Mouse (Mus musculus) heart, embryonic 14.5 days (tissue): ENCODE measurements around the gene Ptprr. TPM values are rescaled to one million over a fixed set of nuclear protein-coding genes. Genes with fewer than 3 reads are reported as not detected.

Experiments used
- ATAC-seq: fragments of 200-750 bp; cut with Nextera tagmentation; 2 replicates; pipeline ENCODE4 v1.8.0; 2017; ENCODE audit warnings: low read depth, moderate TSS enrichment; ENCODE audit not compliant: insufficient number of reproducible peaks, insufficient read depth, low FRiP score
- H3K27ac ChIP-seq, 2 experiments: fragments of 200-500 bp in 1 of 2; fragments of 300-500 bp in 1 of 2; sonication (generic) in 1 of 2; replicated peaks in 1 of 2; 2 replicates each; pipeline ENCODE4 v1.5.1; 2012 to 2014; ENCODE audit warnings: low read depth in 2 of 2, low read length in 2 of 2, control low read depth in 1 of 2, mild to moderate bottlenecking in 1 of 2, mixed read lengths in 1 of 2; ENCODE audit not compliant: control insufficient read depth in 1 of 2, insufficient read depth in 1 of 2
- H3K27me3 ChIP-seq: fragments of 300-500 bp; sonication (generic); 2 replicates; pipeline ENCODE4 v1.6.1; 2014; ENCODE audit warnings: mild to moderate bottlenecking, low read length, control low read depth; ENCODE audit not compliant: control insufficient read depth, insufficient read depth
- H3K36me3 ChIP-seq: fragments of 300-500 bp; sonication (generic); 2 replicates; pipeline ENCODE4 v1.6.1; 2014; ENCODE audit warnings: mild to moderate bottlenecking, control low read depth, low read length, mixed read lengths; ENCODE audit not compliant: control insufficient read depth, insufficient read depth
- H3K4me1 ChIP-seq, 2 experiments: fragments of 200-500 bp in 1 of 2; fragments of 300-500 bp in 1 of 2; sonication (generic) in 1 of 2; 2 replicates each; pipeline ENCODE4 v1.6.1; 2012 to 2014; ENCODE audit warnings: low read length in 2 of 2, control low read depth in 1 of 2, mixed read lengths in 1 of 2; ENCODE audit not compliant: control insufficient read depth in 2 of 2, insufficient read depth in 2 of 2
- H3K4me2 ChIP-seq: fragments of 300-500 bp; sonication (generic); 2 replicates; pipeline ENCODE4 v1.6.1; 2014; ENCODE audit warnings: mild to moderate bottlenecking, low read length
- H3K4me3 ChIP-seq, 2 experiments: fragments of 200-500 bp in 1 of 2; fragments of 300-500 bp in 1 of 2; sonication (generic) in 1 of 2; 2 replicates each; pipeline ENCODE4 v1.5.1; 2012 to 2014; ENCODE audit warnings: low read length in 2 of 2, mild to moderate bottlenecking in 2 of 2, control low read depth in 1 of 2, low read depth in 1 of 2, moderate library complexity in 1 of 2; ENCODE audit not compliant: control insufficient read depth in 1 of 2, insufficient read depth in 1 of 2
- H3K9ac ChIP-seq: fragments of 300-500 bp; sonication (generic); 2 replicates; pipeline ENCODE4 v1.6.1; 2014; ENCODE audit warnings: mild to moderate bottlenecking, low read length
- H3K9me3 ChIP-seq: fragments of 300-500 bp; sonication (generic); 2 replicates; pipeline ENCODE4 v1.6.1; 2016; ENCODE audit warnings: low read length, control low read depth; ENCODE audit not compliant: control insufficient read depth
- WGBS: fragments of 180-500 bp; shearing (Covaris S2); extraction: QIAGEN DNeasy Blood & Tissue Kit; methylation state at CpG from one replicate; pipeline ENCODE4 v1.1.7; 2014; 5-methylcytosine and 5-hydroxymethylcytosine counted together
- polyA plus RNA-seq: library from polyadenylated mRNA; unstranded; fragments of >200 nt; fragmentation: Nextera tagmentation; extraction: Ambion mirVana; gene quantifications from 2 replicates; pipeline ENCODE4 v1.2.1, GENCODE M21; 2014

The Ptprr gene
- polyA plus RNA-seq, 1 experiment from 2014 or later = 0.49 TPM

DNA sequence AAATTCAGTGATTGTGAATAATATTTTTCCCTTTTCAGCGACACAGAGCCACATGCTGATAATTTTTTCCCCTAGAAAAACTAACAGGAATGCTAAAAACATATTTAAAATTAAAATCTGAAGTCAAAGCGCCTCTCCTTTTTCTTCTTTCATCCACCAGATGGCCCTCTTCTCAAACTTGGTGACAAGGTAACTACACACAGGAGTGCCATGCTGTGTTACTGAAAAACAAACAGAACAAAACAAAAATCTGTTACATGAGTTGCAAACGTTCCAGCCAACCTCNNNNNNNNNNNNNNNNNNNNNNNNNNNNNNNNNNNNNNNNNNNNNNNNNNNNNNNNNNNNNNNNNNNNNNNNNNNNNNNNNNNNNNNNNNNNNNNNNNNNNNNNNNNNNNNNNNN lies 66.0 kb downstream of the Ptprr start:
- no peaks in the 10 kb centered on the region for H3K27me3 ChIP-seq
- ATAC-seq = no peak
- no peaks in the 10 kb centered on the region for H3K36me3 ChIP-seq
- no peaks in the 10 kb centered on the region for H3K9me3 ChIP-seq
- H3K27ac ChIP-seq = no peak overlapping the region
- 15% methylated on average over 3 of the region's 3 CpGs for WGBS
- H3K4me2 ChIP-seq = no peak overlapping the region
- H3K4me3 ChIP-seq = no peak overlapping the region
- no peaks in the 10 kb centered on the region for H3K4me1 ChIP-seq
- no peak overlapping the region for H3K9ac ChIP-seq

DNA sequence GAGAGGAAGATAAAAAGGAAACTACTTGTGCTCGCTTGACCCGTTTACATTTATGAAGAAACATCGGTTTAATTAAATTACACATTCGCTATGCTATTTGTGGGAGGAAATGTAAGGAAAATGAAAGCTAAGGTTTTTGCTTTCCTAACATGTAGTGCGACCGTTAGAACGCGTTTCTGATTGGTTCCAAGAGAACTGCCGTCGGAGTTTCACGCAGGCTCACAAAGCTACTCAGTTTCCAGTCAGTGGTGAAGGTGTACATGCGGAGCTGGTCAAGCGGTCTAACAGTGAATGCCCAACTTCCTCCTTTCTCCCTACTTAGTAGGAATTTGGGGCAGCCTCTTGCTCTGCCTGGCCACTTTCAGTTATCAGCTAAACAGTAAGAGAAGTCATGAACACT lies 78.5 kb downstream of the Ptprr start:
- H3K4me2 ChIP-seq = no peak overlapping the region
- 89% methylated on average over 13 of the region's 13 CpGs for WGBS
- no peaks in the 10 kb centered on the region for H3K9me3 ChIP-seq
- H3K27me3 ChIP-seq = no peaks in the 10 kb centered on the region
- ATAC-seq = no peak
- no peaks in the 10 kb centered on the region for H3K4me1 ChIP-seq
- no peak overlapping the region for H3K4me3 ChIP-seq
- no peak overlapping the region for H3K9ac ChIP-seq
- no peaks in the 10 kb centered on the region for H3K36me3 ChIP-seq
- H3K27ac ChIP-seq = no peak overlapping the region

DNA sequence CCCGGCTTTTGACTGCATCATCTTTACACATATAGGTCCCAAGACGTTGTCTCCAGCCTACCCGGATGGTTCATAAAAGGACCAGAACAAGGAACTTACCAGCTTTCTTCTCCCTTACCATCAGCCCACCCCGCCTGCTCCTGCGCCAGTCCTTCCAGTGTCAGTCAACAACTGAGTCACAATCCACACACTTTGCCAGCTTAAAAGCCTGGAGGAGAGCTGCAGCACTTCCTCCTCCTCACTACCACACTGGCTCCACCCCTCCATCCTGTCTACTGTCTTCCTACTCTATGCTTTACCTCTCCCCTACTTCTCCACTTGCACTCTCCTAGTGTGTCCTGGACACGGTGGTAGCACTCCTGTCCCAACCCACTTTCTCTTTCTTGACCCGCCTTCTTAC lies 80.5 kb downstream of the Ptprr start:
- Histone ChIP-seq H3K4me2 (no peak overlapping the region), H3K27ac (no peak overlapping the region), H3K36me3 (no peaks in the 10 kb centered on the region), H3K9me3 (no peaks in the 10 kb centered on the region), H3K9ac (no peak overlapping the region), H3K4me1 (no peaks in the 10 kb centered on the region), H3K4me3 (no peak overlapping the region), H3K27me3 (no peaks in the 10 kb centered on the region)
- 80% methylated on average over 7 of the region's 7 CpGs for WGBS
- no peak for ATAC-seq

DNA sequence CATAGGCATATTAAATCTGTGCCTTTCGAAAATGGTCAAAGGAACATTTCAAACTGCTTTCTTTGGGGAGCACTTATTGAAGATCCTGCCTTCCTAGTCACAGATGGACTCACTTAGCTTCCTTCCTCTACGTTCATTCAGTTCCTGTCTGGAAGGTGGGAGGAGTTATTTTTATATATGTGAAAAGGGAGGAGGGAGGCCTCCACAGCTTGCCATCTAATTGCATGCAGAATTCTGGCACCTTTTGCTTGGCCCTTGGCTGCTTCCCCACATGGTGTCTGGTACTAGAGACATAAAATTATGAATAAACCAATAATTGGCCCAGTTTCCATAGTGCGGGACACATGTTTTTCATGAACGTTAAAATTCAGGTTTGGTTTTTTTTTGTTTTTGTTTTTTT lies 90.2 kb downstream of the Ptprr start:
- H3K27ac ChIP-seq = no peak overlapping the region
- H3K4me1 ChIP-seq = no peaks in the 10 kb centered on the region
- no peak for ATAC-seq
- no peak overlapping the region for H3K4me3 ChIP-seq
- no peak overlapping the region for H3K4me2 ChIP-seq
- H3K9me3 ChIP-seq = no peaks in the 10 kb centered on the region
- no peak overlapping the region for H3K9ac ChIP-seq
- no peaks in the 10 kb centered on the region for H3K27me3 ChIP-seq
- WGBS = 75% methylated on average over 4 of the region's 4 CpGs
- no peaks in the 10 kb centered on the region for H3K36me3 ChIP-seq

DNA sequence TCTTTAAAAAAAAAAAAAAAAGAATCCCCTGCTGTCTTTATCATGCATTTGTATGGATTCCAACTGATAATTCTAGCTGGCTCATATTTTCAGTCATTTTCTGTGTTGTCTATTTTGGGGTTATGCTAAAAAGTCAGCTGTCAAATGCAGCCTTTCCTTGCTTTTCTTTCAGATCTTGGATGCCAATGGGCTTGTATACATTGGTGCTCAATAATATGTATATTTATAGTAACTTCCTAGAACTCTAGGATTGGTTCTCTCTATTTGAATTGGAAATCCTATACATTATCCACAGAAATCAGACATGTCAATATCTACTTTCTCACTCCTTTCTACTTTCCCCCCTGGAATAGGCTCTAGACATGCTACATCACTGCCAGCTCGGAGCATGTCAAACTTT lies 90.7 kb downstream of the Ptprr start:
- Histone ChIP-seq H3K36me3 (no peaks in the 10 kb centered on the region), H3K4me1 (no peaks in the 10 kb centered on the region), H3K4me3 (no peak overlapping the region), H3K27me3 (no peaks in the 10 kb centered on the region), H3K9me3 (0 out of 2 replicates have a peak, but pooled peaks cover 2% of the 10 kb centered on the region), H3K9ac (no peak overlapping the region), H3K27ac (no peak overlapping the region), H3K4me2 (no peak overlapping the region)
- WGBS = 95% methylated on average over 1 of the region's 1 CpGs
- no peak for ATAC-seq

DNA sequence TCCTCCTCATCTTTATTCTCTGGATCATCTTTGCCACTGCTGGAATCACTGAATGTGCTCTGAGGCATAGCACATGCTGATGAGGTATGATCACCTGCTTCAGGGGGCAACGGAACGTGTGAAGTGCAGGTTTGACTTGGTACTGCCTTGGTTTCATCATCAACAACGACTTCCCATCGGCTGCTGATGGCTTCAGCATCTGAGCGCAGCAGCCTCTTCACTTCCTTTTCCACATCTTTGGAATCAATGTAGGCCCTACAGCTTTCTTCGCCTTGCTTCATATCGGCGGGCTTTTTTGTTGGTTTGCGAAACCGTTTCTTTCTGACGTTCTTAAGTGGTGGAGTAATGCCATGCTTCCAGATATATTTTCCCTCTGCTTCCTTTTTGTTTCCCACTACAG lies 94.9 kb downstream of the Ptprr start:
- no peak overlapping the region for H3K4me3 ChIP-seq
- 0 out of 2 replicates have a peak, but pooled peaks cover 2% of the 10 kb centered on the region for H3K9me3 ChIP-seq
- H3K27ac ChIP-seq = no peak overlapping the region
- H3K9ac ChIP-seq = no peak overlapping the region
- H3K4me1 ChIP-seq = no peaks in the 10 kb centered on the region
- no peaks in the 10 kb centered on the region for H3K36me3 ChIP-seq
- ATAC-seq = no peak
- 94% methylated on average over 11 of the region's 11 CpGs for WGBS
- no peak overlapping the region for H3K4me2 ChIP-seq
- no peaks in the 10 kb centered on the region for H3K27me3 ChIP-seq

DNA sequence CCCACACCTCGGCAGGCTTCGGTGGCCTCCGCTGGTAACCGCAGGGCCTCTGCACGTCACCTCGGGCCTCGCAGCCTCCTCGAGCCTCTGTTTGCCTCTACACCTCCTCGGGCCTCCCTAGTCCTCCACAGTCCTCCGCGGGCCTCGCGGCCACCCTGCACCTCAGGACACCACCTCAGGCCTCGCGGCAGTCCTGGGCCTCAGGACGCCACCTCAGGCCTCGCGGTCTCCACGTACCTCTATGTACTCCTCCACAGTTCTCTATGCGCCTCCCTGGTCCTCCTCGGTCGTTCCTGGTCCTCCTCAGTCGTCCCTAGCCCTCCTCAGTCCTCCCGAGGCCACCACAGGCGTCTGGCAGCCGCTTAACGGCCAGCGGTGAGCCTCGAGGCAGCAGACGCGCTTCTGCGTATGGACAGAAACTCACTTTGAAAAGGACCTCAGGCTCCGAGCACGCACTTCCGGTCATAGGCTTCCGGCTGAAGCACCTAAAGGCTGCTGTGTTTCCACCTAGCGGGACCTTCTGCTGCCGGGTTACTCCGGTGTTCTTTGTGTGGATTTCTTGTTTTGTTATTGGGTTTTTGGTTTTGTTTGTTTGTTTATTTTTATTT lies 96.0 kb downstream of the Ptprr start, which contains the start of gene 4933416C03Rik:
Gene 4933416C03Rik (minus strand): TSS at position 51 of the 608 bp plus-strand sequence.
- Histone ChIP-seq H3K4me3 (no peak within 1 kb of the TSS), H3K27ac (no peak within 1 kb of the TSS), H3K27me3 (no peaks in the 10 kb centered on the region), H3K4me1 (no peaks in the 10 kb centered on the region), H3K9me3 (0 out of 2 replicates have a peak, but pooled peaks cover 2% of the 10 kb centered on the region), H3K4me2 (no peak within 1 kb of the TSS), H3K9ac (no peak within 1 kb of the TSS), H3K36me3 (no peaks in the 10 kb centered on the region)
- WGBS = 92% methylated on average over 39 of the region's 39 CpGs
- no peak for ATAC-seq
